ENCODE assay signal across 8 mouse cellular contexts in genomic region chr17:26895578-26895977, GRCm38 (mm10). TPM values are rescaled to one million over a fixed set of nuclear protein-coding genes. Genes with fewer than 3 reads are reported as not detected.
DNase-seq lines count a peak whose midpoint lies in the region; ATAC-seq and TF ChIP-seq lines count a peak whose summit lies in the region.

No protein-coding gene starts in this region.

- peaks cover 38% of the 10 kb centered on the region for H3K27me3 ChIP-seq in liver, embryonic 12.5 days (replicated peaks)
- H3K27me3 ChIP-seq in embryonic facial prominence, embryonic 11.5 days (ENCODE audit: control insufficient read depth, insufficient read depth, low read length): no peaks in the 10 kb centered on the region
- H3K27me3 ChIP-seq in kidney, adult 2 months (replicated peaks; ENCODE audit: control insufficient read depth, insufficient read depth, low read length): no peaks in the 10 kb centered on the region

- no peak overlapping the region for H3K4me3 ChIP-seq in liver, embryonic 12.5 days
- no peak overlapping the region for H3K4me3 ChIP-seq in embryonic facial prominence, embryonic 11.5 days (ENCODE audit: low read depth, low read length)
- H3K4me3 ChIP-seq in kidney, adult 2 months (ENCODE audit: insufficient read depth, low read depth, low read length): no peak overlapping the region

- TF ChIP-seq CTCF in kidney, adult 2 months (conservative IDR thresholded peaks at IDR 0.05; ENCODE audit: insufficient read depth, insufficient read length, low read depth, low read length): peak; percentile 85

- H3K9ac ChIP-seq in liver, embryonic 12.5 days: no peak overlapping the region
- H3K9ac ChIP-seq in embryonic facial prominence, embryonic 11.5 days (replicated peaks; ENCODE audit: low read length): no peak overlapping the region

- no peaks in the 10 kb centered on the region for H3K36me3 ChIP-seq in liver, embryonic 12.5 days
- H3K36me3 ChIP-seq in embryonic facial prominence, embryonic 11.5 days (replicated peaks; ENCODE audit: control insufficient read depth, insufficient read depth, low read depth, low read length): no peaks in the 10 kb centered on the region
- no peaks in the 10 kb centered on the region for H3K36me3 ChIP-seq in kidney, adult 2 months (ENCODE audit: control insufficient read depth, insufficient read depth, low read length)

- peaks cover 4% of the 10 kb centered on the region; the same call in 1 of the 2 replicates for H3K4me1 ChIP-seq in liver, embryonic 12.5 days
- H3K4me1 ChIP-seq in embryonic facial prominence, embryonic 11.5 days (ENCODE audit: control insufficient read depth, insufficient read depth, low read length): no peaks in the 10 kb centered on the region
- no peaks in the 10 kb centered on the region for H3K4me1 ChIP-seq in kidney, adult 2 months (ENCODE audit: control insufficient read depth, insufficient read depth, low read length)

- TF ChIP-seq POLR2A in kidney, adult 2 months (IDR thresholded peaks at IDR 0.05; ENCODE audit: low read depth, low read length): no peak

- H3K4me2 ChIP-seq in liver, embryonic 12.5 days: no peak overlapping the region
- no peak overlapping the region for H3K4me2 ChIP-seq in embryonic facial prominence, embryonic 11.5 days (ENCODE audit: low read depth, low read length)

- ATAC-seq in liver, embryonic 12.5 days: no peak; the same call in 1 of the 2 replicates
- ATAC-seq in embryonic facial prominence, embryonic 11.5 days (replicated peaks; ENCODE audit: insufficient number of reproducible peaks, low FRiP score, low TSS enrichment, low read depth): peak; percentile 51; the same call in 1 of the 2 replicates

- H3K9me3 ChIP-seq in liver, embryonic 12.5 days (replicated peaks): no peaks in the 10 kb centered on the region
- no peaks in the 10 kb centered on the region for H3K9me3 ChIP-seq in embryonic facial prominence, embryonic 11.5 days (replicated peaks; ENCODE audit: control insufficient read depth, low read length)

- H3K27ac ChIP-seq in liver, embryonic 12.5 days: no peak overlapping the region
- no peak overlapping the region for H3K27ac ChIP-seq in embryonic facial prominence, embryonic 11.5 days (replicated peaks; ENCODE audit: low read depth, low read length)
- H3K27ac ChIP-seq in kidney, adult 2 months (ENCODE audit: insufficient read depth, low read depth, low read length): no peak overlapping the region

- WGBS in liver, embryonic 12.5 days (ENCODE audit: insufficient replicate concordance): 12% methylated on average over 10 of the region's 10 CpGs
- WGBS in embryonic facial prominence, embryonic 11.5 days: 16% methylated on average over 10 of the region's 10 CpGs
- WGBS in kidney, adult 2 months: 14% methylated on average over 10 of the region's 10 CpGs

- peak; percentile 77 for DNase-seq in liver
- peak; percentile 79 to 82 for DNase-seq in adrenal gland, postnatal 36 days
- DNase-seq in embryonic facial prominence, embryonic 11.5 days (ENCODE audit: low spot score): peak; percentile 78
- DNase-seq in kidney, adult 2 months: peak; percentile 79
- peak; percentile 85 for DNase-seq in lung, postnatal 10 days
- DNase-seq in right cerebral cortex, postnatal 4 days: peak; percentile 61
- peak; percentile 37 to 75 for DNase-seq in urinary bladder, postnatal 4 days (ENCODE audit: low spot score in 2 of 2)

RNA-seq across cellular contexts. Expression of gene Kifc5b, which starts 21.3 kb away (rescaled TPM):
- polyA plus RNA-seq in liver, embryonic 12.5 days (2016; fragmentation: Nextera tagmentation; extraction: Ambion mirVana): 6.6 and 8.1 TPM in 2 replicates
- 1 to 10 TPM; 1.7 to 1.9 TPM for total RNA-seq in adrenal gland, postnatal 36 days (2021)
- 3.9 and 5.6 TPM in 2 replicates for polyA plus RNA-seq in embryonic facial prominence, embryonic 11.5 days (2014; fragmentation: Nextera tagmentation; extraction: Ambion mirVana)
- polyA plus RNA-seq in kidney, adult 2 months (2012; rRNA removed): 1.3 and 1.5 TPM in 2 replicates

RNA-seq across cellular contexts. Expression of gene Phf1, which starts 37.3 kb away (rescaled TPM):
- 2.7 TPM in 2 replicates for polyA plus RNA-seq in liver, embryonic 12.5 days (2016; fragmentation: Nextera tagmentation; extraction: Ambion mirVana)
- 10 to 100 TPM; 34.2 to 37.9 TPM for total RNA-seq in adrenal gland, postnatal 36 days (2021)
- polyA plus RNA-seq in embryonic facial prominence, embryonic 11.5 days (2014; fragmentation: Nextera tagmentation; extraction: Ambion mirVana): 3.7 TPM in 2 replicates
- 41.2 and 52.0 TPM in 2 replicates for polyA plus RNA-seq in kidney, adult 2 months (2012; rRNA removed)

RNA-seq across cellular contexts. Expression of gene Cuta, which starts 43.8 kb away (rescaled TPM):
- 119 and 129 TPM in 2 replicates for polyA plus RNA-seq in liver, embryonic 12.5 days (2016; fragmentation: Nextera tagmentation; extraction: Ambion mirVana)
- 100 to 1,000 TPM; 129 to 165 TPM for total RNA-seq in adrenal gland, postnatal 36 days (2021)
- polyA plus RNA-seq in embryonic facial prominence, embryonic 11.5 days (2014; fragmentation: Nextera tagmentation; extraction: Ambion mirVana): 153 and 163 TPM in 2 replicates
- 145 and 183 TPM in 2 replicates for polyA plus RNA-seq in kidney, adult 2 months (2012; rRNA removed)

RNA-seq across cellular contexts. Expression of gene Syngap1, which starts 45.5 kb away (rescaled TPM):
- 0.29 and 0.36 TPM in 2 replicates for polyA plus RNA-seq in liver, embryonic 12.5 days (2016; fragmentation: Nextera tagmentation; extraction: Ambion mirVana)
- total RNA-seq in adrenal gland, postnatal 36 days (2021): 10 to 100 TPM; 11.4 to 18.6 TPM
- polyA plus RNA-seq in embryonic facial prominence, embryonic 11.5 days (2014; fragmentation: Nextera tagmentation; extraction: Ambion mirVana): 2.3 and 2.8 TPM in 2 replicates
- 14.8 and 16.8 TPM in 2 replicates for polyA plus RNA-seq in kidney, adult 2 months (2012; rRNA removed)

RNA-seq across cellular contexts. Expression of gene Nkx2-5, which starts 50.8 kb away (rescaled TPM):
- polyA plus RNA-seq in liver, embryonic 12.5 days (2016; fragmentation: Nextera tagmentation; extraction: Ambion mirVana): 0.13 and 0.19 TPM in 2 replicates
- not detected for total RNA-seq in adrenal gland, postnatal 36 days (2021)
- polyA plus RNA-seq in embryonic facial prominence, embryonic 11.5 days (2014; fragmentation: Nextera tagmentation; extraction: Ambion mirVana): 1.8 and 2.2 TPM in 2 replicates
- 0.05 TPM in 1 of 2 replicates, not detected in the other for polyA plus RNA-seq in kidney, adult 2 months (2012; rRNA removed)
